Mouse (Mus musculus): Measurements from ENCODE around the gene Gm16429. TPM values are rescaled to one million over a fixed set of nuclear protein-coding genes. Genes with fewer than 3 reads are reported as not detected.
"Not testable (repeated sequence)": the region's sequence is repeated elsewhere in the genome, so short reads cannot be mapped to it uniquely, and the experiment has no call there.

Gm16429 gene
- total RNA-seq (2014; fragmentation: Nextera tagmentation) (not detected in 2 replicates), total RNA-seq (2017) (not detected in 2 replicates)

GRCm38 (mm10) chr5:93928952-93929351, at the start of gene Gm16429:
Gene Gm16429, minus strand, starts transcription at chr5:93929052.
- not testable (repeated sequence) for ATAC-seq (replicated peaks; ENCODE audit: poor library complexity, severe bottlenecking)

Other genes with a start within 250 kb of the Gm16429 start
- not detected in 2 replicates for gene Gm7792, start 85.3 kb downstream of the Gm16429 start, total RNA-seq (2014; fragmentation: Nextera tagmentation)
- gene Gm7792, start 85.3 kb downstream of the Gm16429 start, total RNA-seq (2017): not detected in 2 replicates
- not detected in 2 replicates for gene BC061212, start 141.5 kb upstream of the Gm16429 start, total RNA-seq (2014; fragmentation: Nextera tagmentation)
- gene BC061212, start 141.5 kb upstream of the Gm16429 start, total RNA-seq (2017): not detected in 2 replicates
- not detected in 2 replicates for gene Gm6351, start 147.3 kb upstream of the Gm16429 start, total RNA-seq (2014; fragmentation: Nextera tagmentation)
- not detected in 2 replicates for gene Gm6351, start 147.3 kb upstream of the Gm16429 start, total RNA-seq (2017)